14 mouse cellular contexts compared by ENCODE assay signal in genomic region chr17:43989334-43989945, GRCm38 (mm10).
DNase-seq lines count a peak whose midpoint lies in the region; ATAC-seq and TF ChIP-seq lines count a peak whose summit lies in the region.
"Had no signal": no experiment of that assay in that cellular context is flagged by ENCODE, and none has a peak within 500 bp of the region (broad histone marks: within the 10 kb centered on the region; RNA-seq: fewer than 3 reads in every experiment).

No protein-coding gene starts in this region.

- H3K36me3 ChIP-seq in forebrain, embryonic 14.5 days (ENCODE audit: control insufficient read depth, insufficient read depth, low read length) = no peaks in the 10 kb centered on the region
- H3K36me3 ChIP-seq in forebrain, embryonic 11.5 days (ENCODE audit: control insufficient read depth, insufficient read depth, low read length) = no peaks in the 10 kb centered on the region
- H3K36me3 ChIP-seq in midbrain, embryonic 12.5 days = no peaks in the 10 kb centered on the region
- H3K36me3 ChIP-seq in midbrain, embryonic 10.5 days = no peaks in the 10 kb centered on the region
- no peaks in the 10 kb centered on the region for H3K36me3 ChIP-seq in midbrain, embryonic 14.5 days (ENCODE audit: control insufficient read depth, insufficient read depth, low read length)
- H3K36me3 ChIP-seq: intestine, embryonic 15.5 days; liver, embryonic 15.5 days had no signal

- H3K9ac ChIP-seq in forebrain, embryonic 14.5 days (ENCODE audit: low read length) = no peak overlapping the region
- no peak overlapping the region for H3K9ac ChIP-seq in forebrain, embryonic 11.5 days (ENCODE audit: low read length)
- H3K9ac ChIP-seq in midbrain, embryonic 12.5 days (replicated peaks) = no peak overlapping the region
- no peak overlapping the region for H3K9ac ChIP-seq in midbrain, embryonic 14.5 days (replicated peaks; ENCODE audit: low read length)
- H3K9ac ChIP-seq: intestine, embryonic 15.5 days; liver, embryonic 15.5 days had no signal

- no peak for ATAC-seq in forebrain, embryonic 14.5 days
- ATAC-seq in forebrain, embryonic 11.5 days (replicated peaks; ENCODE audit: low FRiP score) = no peak
- ATAC-seq in midbrain, embryonic 12.5 days (ENCODE audit: low FRiP score, low read depth) = no peak
- ATAC-seq in midbrain, embryonic 14.5 days (ENCODE audit: low FRiP score, low TSS enrichment) = peak; percentile 57; the same call in 1 of the 2 replicates
- ATAC-seq: intestine, embryonic 15.5 days; Patski had no signal

- WGBS in forebrain, embryonic 14.5 days = 67% methylated on average over 5 of the region's 5 CpGs
- WGBS in forebrain, embryonic 11.5 days = 85% methylated on average over 5 of the region's 5 CpGs
- 76% methylated on average over 5 of the region's 5 CpGs for WGBS in midbrain, embryonic 12.5 days
- WGBS in midbrain, embryonic 10.5 days = 91% methylated on average over 5 of the region's 5 CpGs
- WGBS in midbrain, embryonic 14.5 days = 40% methylated on average over 5 of the region's 5 CpGs

- H3K27me3 ChIP-seq in forebrain, embryonic 14.5 days (replicated peaks; ENCODE audit: control insufficient read depth, insufficient read depth, low read length) = no peaks in the 10 kb centered on the region
- H3K27me3 ChIP-seq in forebrain, embryonic 11.5 days (ENCODE audit: control insufficient read depth, insufficient read depth, low read length) = no peaks in the 10 kb centered on the region; the same call in 1 of the 2 replicates
- H3K27me3 ChIP-seq in midbrain, embryonic 12.5 days = no peaks in the 10 kb centered on the region
- no peaks in the 10 kb centered on the region for H3K27me3 ChIP-seq in midbrain, embryonic 10.5 days (ENCODE audit: low read depth, poor library complexity, severe bottlenecking)
- H3K27me3 ChIP-seq in midbrain, embryonic 14.5 days (ENCODE audit: control insufficient read depth, insufficient read depth, low read length) = no peaks in the 10 kb centered on the region
- H3K27me3 ChIP-seq: intestine, embryonic 15.5 days; liver, embryonic 15.5 days; Patski had no signal

- no peak overlapping the region for H3K4me2 ChIP-seq in forebrain, embryonic 14.5 days (ENCODE audit: low read length)
- H3K4me2 ChIP-seq in forebrain, embryonic 11.5 days (ENCODE audit: low read depth, low read length, severe bottlenecking) = no peak overlapping the region
- H3K4me2 ChIP-seq in midbrain, embryonic 12.5 days (replicated peaks) = no peak overlapping the region
- H3K4me2 ChIP-seq in midbrain, embryonic 14.5 days (ENCODE audit: low read length) = no peak overlapping the region
- H3K4me2 ChIP-seq: intestine, embryonic 15.5 days; liver, embryonic 15.5 days had no signal

- TF ChIP-seq POLR2A in embryonic fibroblast, embryonic 13.5 days (IDR thresholded peaks at IDR 0.05; ENCODE audit: low read depth, low read length) = no peak

- H3K4me1 ChIP-seq in forebrain, embryonic 14.5 days (ENCODE audit: control insufficient read depth, insufficient read depth, low read length) = peaks cover 3% of the 10 kb centered on the region; the same call in 1 of the 2 replicates
- no peaks in the 10 kb centered on the region for H3K4me1 ChIP-seq in forebrain, embryonic 11.5 days (replicated peaks; ENCODE audit: control insufficient read depth, insufficient read depth, low read length)
- peaks cover 3% of the 10 kb centered on the region; the same call in 1 of the 2 replicates for H3K4me1 ChIP-seq in midbrain, embryonic 12.5 days
- H3K4me1 ChIP-seq in midbrain, embryonic 10.5 days = peaks cover 8% of the 10 kb centered on the region
- H3K4me1 ChIP-seq in embryonic fibroblast, embryonic 13.5 days (ENCODE audit: control insufficient read depth, insufficient read depth, low read length) = 0 out of 2 replicates have a peak, but pooled peaks cover 3% of the 10 kb centered on the region
- 0 out of 2 replicates have a peak, but pooled peaks cover 3% of the 10 kb centered on the region for H3K4me1 ChIP-seq in midbrain, embryonic 14.5 days (ENCODE audit: control insufficient read depth, insufficient read depth, low read length)
- H3K4me1 ChIP-seq: intestine, embryonic 15.5 days; liver, embryonic 15.5 days had no signal

- H3K27ac ChIP-seq in forebrain, embryonic 14.5 days (ENCODE audit: low read depth, low read length) = no peak overlapping the region
- H3K27ac ChIP-seq in forebrain, embryonic 11.5 days (ENCODE audit: low read depth, low read length) = no peak overlapping the region
- H3K27ac ChIP-seq in midbrain, embryonic 12.5 days (replicated peaks) = 0 out of 2 replicates have a peak overlapping the region, but pooled peaks have one; percentile 15
- H3K27ac ChIP-seq in midbrain, embryonic 10.5 days (replicated peaks) = no peak overlapping the region
- peak overlapping the region; percentile 97 for H3K27ac ChIP-seq in embryonic fibroblast, embryonic 13.5 days (ENCODE audit: insufficient read depth, low read length)
- H3K27ac ChIP-seq in midbrain, embryonic 14.5 days (replicated peaks; ENCODE audit: low read depth, low read length) = peak overlapping the region; percentile 56
- H3K27ac ChIP-seq: heart, adult 2 months; intestine, embryonic 15.5 days; liver, embryonic 15.5 days had no signal

- DNase-seq in forebrain, embryonic 14.5 days (ENCODE audit: low spot score) = peak; percentile 58
- DNase-seq in forebrain, embryonic 11.5 days (ENCODE audit: low spot score) = no peak
- DNase-seq in midbrain, embryonic 10.5 days (ENCODE audit: low spot score) = no peak
- DNase-seq in midbrain, embryonic 14.5 days = peak; percentile 84
- DNase-seq in gastrocnemius, adult 8-10 months (ENCODE audit: low spot score in 2 of 2) = no peak
- no peak for DNase-seq in urinary bladder, postnatal 14 days (ENCODE audit: low spot score)
- DNase-seq: cerebellum, adult 9-11 months; heart, adult 2 months; thymus, postnatal 25 days had no signal

- H3K4me3 ChIP-seq in forebrain, embryonic 14.5 days (ENCODE audit: low read depth, low read length) = no peak overlapping the region
- H3K4me3 ChIP-seq in forebrain, embryonic 11.5 days (ENCODE audit: low read depth, low read length) = no peak overlapping the region
- no peak overlapping the region for H3K4me3 ChIP-seq in midbrain, embryonic 12.5 days
- no peak overlapping the region for H3K4me3 ChIP-seq in midbrain, embryonic 10.5 days
- no peak overlapping the region for H3K4me3 ChIP-seq in embryonic fibroblast, embryonic 13.5 days (ENCODE audit: insufficient read depth, low read length)
- H3K4me3 ChIP-seq in midbrain, embryonic 14.5 days (replicated peaks; ENCODE audit: low read depth, low read length) = no peak overlapping the region
- H3K4me3 ChIP-seq: heart, adult 2 months; intestine, embryonic 15.5 days; liver, embryonic 15.5 days had no signal

- TF ChIP-seq CTCF in embryonic fibroblast, embryonic 13.5 days (IDR thresholded peaks at IDR 0.05; ENCODE audit: borderline replicate concordance, insufficient read depth, low read length) = no peak

- no peaks in the 10 kb centered on the region for H3K9me3 ChIP-seq in forebrain, embryonic 14.5 days (replicated peaks; ENCODE audit: control insufficient read depth, low read length)
- no peaks in the 10 kb centered on the region for H3K9me3 ChIP-seq in forebrain, embryonic 11.5 days (ENCODE audit: control insufficient read depth, low read length)
- H3K9me3 ChIP-seq in midbrain, embryonic 12.5 days = no peaks in the 10 kb centered on the region
- no peaks in the 10 kb centered on the region for H3K9me3 ChIP-seq in midbrain, embryonic 10.5 days (replicated peaks)
- no peaks in the 10 kb centered on the region for H3K9me3 ChIP-seq in midbrain, embryonic 14.5 days (ENCODE audit: control insufficient read depth, low read length)
- H3K9me3 ChIP-seq: intestine, embryonic 15.5 days; liver, embryonic 15.5 days had no signal

Comparison
In these comparisons a context has a peak if more than half of its experiments do, and no peak if none do; other contexts are left out.
1. DNase-seq: peak in forebrain, embryonic 14.5 days (single experiment) and midbrain, embryonic 14.5 days (single experiment); none in forebrain, embryonic 11.5 days (single experiment), midbrain, embryonic 10.5 days (single experiment), gastrocnemius, adult 8-10 months (0 of 2) and urinary bladder, postnatal 14 days (single experiment).
2. H3K27ac ChIP-seq: peak in midbrain, embryonic 12.5 days (single experiment), embryonic fibroblast, embryonic 13.5 days (single experiment) and midbrain, embryonic 14.5 days (single experiment); none in forebrain, embryonic 14.5 days (single experiment), forebrain, embryonic 11.5 days (single experiment) and midbrain, embryonic 10.5 days (single experiment).